In the genomic region with DNA sequence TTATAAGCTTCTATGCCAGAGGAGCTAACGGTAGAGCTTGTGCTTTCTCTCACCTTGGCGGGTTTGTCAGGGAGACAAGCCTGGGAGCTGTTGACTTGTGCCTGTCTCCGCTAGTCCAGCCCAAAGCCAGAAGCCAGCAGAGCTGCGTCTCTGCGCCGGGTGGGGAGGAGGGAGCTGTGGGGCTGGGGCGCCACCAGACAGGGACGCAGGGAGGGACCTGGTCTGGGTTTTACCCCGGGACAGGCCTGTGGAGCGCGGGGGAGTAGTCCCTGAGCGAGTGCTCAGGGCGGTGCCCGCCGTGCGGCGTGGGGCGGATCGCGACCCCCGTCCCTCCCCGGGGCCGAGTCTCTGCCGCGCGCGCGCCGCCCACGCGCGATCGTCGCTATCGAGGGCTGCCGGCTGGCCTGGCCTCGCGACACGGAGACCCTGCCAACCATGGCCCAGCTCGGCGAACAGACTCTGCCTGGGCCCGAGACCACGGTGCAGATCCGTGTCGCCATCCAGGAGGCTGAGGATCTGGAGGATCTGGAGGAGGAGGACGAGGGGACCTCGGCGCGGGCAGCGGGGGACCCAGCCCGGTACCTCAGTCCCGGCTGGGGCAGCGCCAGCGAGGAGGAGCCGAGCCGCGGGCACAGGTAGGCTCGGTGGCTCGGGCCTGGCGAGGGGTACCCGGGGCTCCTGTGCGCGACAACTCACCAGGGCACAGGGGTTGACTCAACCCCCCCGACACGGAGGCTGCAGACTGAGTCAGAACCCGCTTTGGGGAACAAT, we compare ENCODE assay signal across 8 mouse cellular contexts. TPM values are rescaled to one million over a fixed set of nuclear protein-coding genes. Genes with fewer than 3 reads are reported as not detected.
DNase-seq lines count a peak whose midpoint lies in the region; ATAC-seq and TF ChIP-seq lines count a peak whose summit lies in the region.

A gene (plus strand): TSS at position 219 of the 771 bp plus-strand sequence.

- no peak for TF ChIP-seq EP300 in liver, embryonic 14.5 days (IDR thresholded peaks at IDR 0.05; ENCODE audit: low read depth)

- peak; percentile 44 for DNase-seq in urinary bladder, adult 2 months (ENCODE audit: low spot score)
- DNase-seq in urinary bladder, postnatal 10 days (ENCODE audit: low spot score), result no peak
- peak; percentile 56 to 58 for DNase-seq in heart, adult 9 months (ENCODE audit: low spot score in 2 of 2)
- peak; percentile 61 for DNase-seq in kidney, postnatal 10 days
- DNase-seq in liver, embryonic 14.5 days (ENCODE audit: low read depth in 3 of 3, low spot score in 3 of 3), result no peak
- peak; percentile 33 for DNase-seq in ovary, postnatal 10 days (ENCODE audit: low spot score)

- ATAC-seq in embryonic facial prominence, embryonic 12.5 days (ENCODE audit: insufficient number of reproducible peaks, insufficient read depth, low FRiP score, low TSS enrichment), result peak; percentile 47; the same call in 1 of the 2 replicates
- no peak for ATAC-seq in liver, embryonic 14.5 days (ENCODE audit: insufficient read depth)
- ATAC-seq in megakaryocyte-erythroid progenitor cell, adult 5-6 weeks (replicated peaks; ENCODE audit: low FRiP score, low TSS enrichment, poor library complexity, severe bottlenecking), result no peak

- H3K36me3 ChIP-seq in embryonic facial prominence, embryonic 12.5 days, result no peaks in the 10 kb centered on the region
- H3K36me3 ChIP-seq in liver, embryonic 14.5 days (replicated peaks; ENCODE audit: control insufficient read depth, insufficient read depth, low read depth), result no peaks in the 10 kb centered on the region

- WGBS in embryonic facial prominence, embryonic 12.5 days, result under 1% methylated on average over 66 of the region's 66 CpGs
- 3% methylated on average over 54 of the region's 66 CpGs for WGBS in liver, embryonic 14.5 days (ENCODE audit: insufficient replicate concordance)

- peak within 1 kb of the TSS; percentile 59 for H3K9ac ChIP-seq in embryonic facial prominence, embryonic 12.5 days
- no peak within 1 kb of the TSS for H3K9ac ChIP-seq in liver, embryonic 14.5 days (replicated peaks)

- no peak for TF ChIP-seq CTCF in liver, embryonic 14.5 days (IDR thresholded peaks at IDR 0.05; ENCODE audit: low read depth)

- H3K4me3 ChIP-seq in embryonic facial prominence, embryonic 12.5 days, result peak within 1 kb of the TSS; percentile 53
- H3K4me3 ChIP-seq in liver, embryonic 14.5 days (ENCODE audit: insufficient read depth in 1 of 2, low read depth in 2 of 2, low read length in 2 of 2), result peak within 1 kb of the TSS; percentile 10 to 37

- H3K4me2 ChIP-seq in embryonic facial prominence, embryonic 12.5 days (replicated peaks), result peak within 1 kb of the TSS; percentile 88
- peak within 1 kb of the TSS; percentile 52 for H3K4me2 ChIP-seq in liver, embryonic 14.5 days (ENCODE audit: low read depth)

- H3K27me3 ChIP-seq in embryonic facial prominence, embryonic 12.5 days, result no peaks in the 10 kb centered on the region
- H3K27me3 ChIP-seq in liver, embryonic 14.5 days (ENCODE audit: control insufficient read depth, insufficient read depth, low read length), result peaks cover 9% of the 10 kb centered on the region

- H3K9me3 ChIP-seq in embryonic facial prominence, embryonic 12.5 days, result no peaks in the 10 kb centered on the region
- no peaks in the 10 kb centered on the region for H3K9me3 ChIP-seq in liver, embryonic 14.5 days (ENCODE audit: control insufficient read depth, low read length)

- H3K27ac ChIP-seq in embryonic facial prominence, embryonic 12.5 days, result no peak within 1 kb of the TSS
- H3K27ac ChIP-seq in liver, embryonic 14.5 days, result no peak within 1 kb of the TSS

- H3K4me1 ChIP-seq in embryonic facial prominence, embryonic 12.5 days, result peaks cover 3% of the 10 kb centered on the region; the same call in 1 of the 2 replicates
- no peaks in the 10 kb centered on the region for H3K4me1 ChIP-seq in liver, embryonic 14.5 days (replicated peaks; ENCODE audit: control insufficient read depth in 2 of 2, insufficient read depth in 2 of 2, low read length in 1 of 2)

RNA-seq across cellular contexts. Expression of the gene that starts here (rescaled TPM):
- 3.5 and 4.0 TPM in 2 replicates for polyA plus RNA-seq in urinary bladder, adult 2 months (2012; rRNA removed)
- polyA plus RNA-seq in embryonic facial prominence, embryonic 12.5 days (2016; fragmentation: Nextera tagmentation; extraction: Ambion mirVana), result 3.8 and 4.3 TPM in 2 replicates
- polyA plus RNA-seq in liver, embryonic 14.5 days (2012; rRNA removed), result 0.02 TPM in 2 replicates
- not detected in 2 replicates for polyA plus RNA-seq in liver, embryonic 14.5 days (2014; fragmentation: Nextera tagmentation; extraction: Ambion mirVana)
- not detected in 2 replicates for total RNA-seq in megakaryocyte-erythroid progenitor cell, adult 5-6 weeks (2014; fragmentation: Nextera tagmentation)
- not detected in 2 replicates for total RNA-seq in megakaryocyte-erythroid progenitor cell, adult 5-6 weeks (2017)

Comparison
In these comparisons a context has a peak if more than half of its experiments do, and no peak if none do; other contexts are left out.
1. DNase-seq: peak in urinary bladder, adult 2 months (single experiment), heart, adult 9 months (2 of 2), kidney, postnatal 10 days (single experiment) and ovary, postnatal 10 days (single experiment); none in urinary bladder, postnatal 10 days (single experiment) and liver, embryonic 14.5 days (0 of 3).